Mouse (Mus musculus) C2C12 (cell line): ENCODE results near the gene Adgra3. TPM values are rescaled to one million over a fixed set of nuclear protein-coding genes. Genes with fewer than 3 reads are reported as not detected.

ENCODE experiments used
- H3K27me3 ChIP-seq: one replicate; pipeline ENCODE4 v1.6.1; 2011; ENCODE audit not compliant: control insufficient read depth, insufficient read depth, insufficient read length
- H3K36me3 ChIP-seq: one replicate; pipeline ENCODE4 v1.6.1; 2011; ENCODE audit not compliant: control insufficient read depth, insufficient read depth
- H3K4me3 ChIP-seq: one replicate; pipeline ENCODE4 v1.5.1; 2011; ENCODE audit warnings: mild to moderate bottlenecking, control low read depth; ENCODE audit not compliant: poor library complexity, insufficient read depth, severe bottlenecking
- H3K79me2 ChIP-seq: one replicate; pipeline ENCODE4 v1.6.1; 2011; ENCODE audit not compliant: control insufficient read depth, insufficient read depth
- H3K79me3 ChIP-seq: one replicate; pipeline ENCODE4 v1.6.1; 2011; ENCODE audit warnings: low read depth, control low read depth
- H3ac ChIP-seq: one replicate; pipeline ENCODE3; 2011; ENCODE audit warnings: low read depth; ENCODE audit not compliant: control insufficient read depth, insufficient read length
- CEBPB ChIP-seq: IDR thresholded peaks from one replicate; pipeline ENCODE4 v1.6.1; 2011; ENCODE audit warnings: low read depth, mild to moderate bottlenecking, control low read depth, moderate library complexity
- CTCF ChIP-seq: IDR thresholded peaks from one replicate; pipeline ENCODE4 v1.5.1; 2011; ENCODE audit not compliant: control insufficient read depth, insufficient read depth, insufficient read length
- FOSL1 ChIP-seq: IDR thresholded peaks from one replicate; pipeline ENCODE4 v1.8.0; 2011; ENCODE audit warnings: mild to moderate bottlenecking, low read length; ENCODE audit not compliant: poor library complexity, insufficient read depth, severe bottlenecking
- MAX ChIP-seq: IDR thresholded peaks from one replicate; pipeline ENCODE4 v1.6.1; 2011; ENCODE audit warnings: mild to moderate bottlenecking, control low read depth
- MYOD1 ChIP-seq: IDR thresholded peaks from one replicate; pipeline ENCODE4 v1.6.1; 2011; ENCODE audit warnings: low read depth; ENCODE audit not compliant: control insufficient read depth, insufficient read length
- MYOG ChIP-seq: IDR thresholded peaks from one replicate; pipeline ENCODE4 v1.6.1; 2011; ENCODE audit not compliant: control insufficient read depth, insufficient read length; ENCODE audit errors: extremely low read depth
- USF1 ChIP-seq: IDR thresholded peaks from one replicate; pipeline ENCODE4 v1.6.1; 2011; ENCODE audit warnings: low read depth, mild to moderate bottlenecking, control low read depth, moderate library complexity
- polyA plus RNA-seq: library from polyadenylated mRNA; unstranded; fragments of >200 nt; fragmentation: generic; extraction: Trizol; gene quantifications from one replicate; pipeline ENCODE4 v1.2.1, GENCODE M21; 2012; ENCODE audit warnings: missing spikeins

The Adgra3 gene
- polyA plus RNA-seq, 1 experiment, result 28.9 TPM

DNA sequence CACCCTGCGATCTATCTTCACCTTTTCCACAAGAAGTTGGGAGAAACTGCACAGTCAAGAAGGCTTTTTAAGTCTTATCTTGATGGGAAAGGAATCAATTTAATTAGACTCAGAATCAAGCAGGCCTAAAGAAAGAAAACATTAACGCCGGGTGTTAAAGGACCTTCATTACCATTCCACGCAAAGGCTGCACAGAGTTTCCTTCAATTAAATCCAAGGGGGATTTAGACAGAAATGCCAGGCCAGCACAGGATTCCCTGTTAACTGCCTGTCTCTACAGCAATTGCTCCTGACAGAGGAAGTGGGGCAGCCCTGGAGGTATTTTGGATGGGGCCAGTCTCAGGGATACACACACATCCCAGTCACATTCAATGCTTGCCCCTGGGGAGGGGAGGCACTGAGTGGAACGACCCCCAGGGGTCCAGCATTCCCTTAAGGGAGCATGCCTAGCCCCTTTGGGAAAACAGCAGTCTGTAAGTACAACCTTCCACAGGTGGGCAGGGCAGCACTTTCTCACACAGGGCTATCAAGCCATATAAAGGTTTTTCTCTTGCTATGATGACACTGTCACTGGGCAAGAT lies 10.4 kb downstream of the Adgra3 start:
- H3K79me2 ChIP-seq, result peaks cover 81% of the 10 kb centered on the region
- peaks cover 4% of the 10 kb centered on the region for H3K36me3 ChIP-seq
- no peak overlapping the region for H3K4me3 ChIP-seq
- TF ChIP-seq USF1 (no peak), MAX (no peak), MYOD1 (no peak), CEBPB (no peak), CTCF (no peak), MYOG (no peak), FOSL1 (no peak)
- peaks cover 44% of the 10 kb centered on the region for H3K79me3 ChIP-seq
- no peaks in the 10 kb centered on the region for H3K27me3 ChIP-seq
- no peak overlapping the region for H3ac ChIP-seq

GRCm38 (mm10) chr5:50045180-50045579 lies 13.6 kb downstream of the Adgra3 start:
- Histone ChIP-seq H3K79me2 (peaks cover 79% of the 10 kb centered on the region), H3K79me3 (peaks cover 44% of the 10 kb centered on the region), H3K36me3 (no peaks in the 10 kb centered on the region), H3K4me3 (no peak overlapping the region), H3K27me3 (no peaks in the 10 kb centered on the region), H3ac (no peak overlapping the region)
- TF ChIP-seq USF1 (no peak), FOSL1 (no peak), MYOG (no peak), MAX (no peak), CEBPB (no peak), CTCF (no peak), MYOD1 (no peak)

DNA sequence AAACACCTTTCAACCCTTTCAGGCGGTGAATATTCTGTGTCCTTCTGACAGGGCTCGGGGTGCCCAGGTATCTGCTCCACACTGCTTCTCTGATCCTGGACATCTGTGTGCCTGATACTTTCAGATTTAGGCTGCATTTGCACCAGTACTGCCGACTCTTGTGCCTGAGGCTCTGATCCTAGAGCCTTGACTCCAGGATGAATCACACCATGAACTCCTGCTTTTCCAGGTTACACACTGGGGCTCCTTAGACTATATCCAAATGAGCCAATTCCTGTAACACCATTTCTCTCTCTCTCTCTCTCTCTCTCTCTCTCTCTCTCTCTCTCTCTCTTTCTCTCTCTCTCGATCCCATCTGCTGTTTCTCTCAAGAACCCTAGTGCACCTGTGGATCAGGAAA lies 15.1 kb downstream of the Adgra3 start:
- Histone ChIP-seq H3K4me3 (no peak overlapping the region), H3K79me3 (peaks cover 54% of the 10 kb centered on the region), H3ac (no peak overlapping the region), H3K36me3 (no peaks in the 10 kb centered on the region), H3K27me3 (no peaks in the 10 kb centered on the region), H3K79me2 (peaks cover 83% of the 10 kb centered on the region)
- TF ChIP-seq CTCF, result no peak
- no peak for TF ChIP-seq CEBPB
- TF ChIP-seq MYOD1, result no peak
- no peak for TF ChIP-seq FOSL1
- no peak for TF ChIP-seq MYOG
- TF ChIP-seq USF1, result no peak

- Histone ChIP-seq H3K79me2 (peaks cover 83% of the 10 kb centered on the region), H3K36me3 (no peaks in the 10 kb centered on the region), H3K27me3 (no peaks in the 10 kb centered on the region), H3K79me3 (peaks cover 55% of the 10 kb centered on the region), H3K4me3 (no peak overlapping the region), H3ac (no peak overlapping the region)
- TF ChIP-seq CTCF (no peak), CEBPB (no peak), MAX (no peak), FOSL1 (no peak), MYOD1 (no peak), MYOG (no peak), USF1 (no peak)
Observed at GRCm38 (mm10) chr5:50042274-50042943, 16.4 kb downstream of the Adgra3 start.

DNA sequence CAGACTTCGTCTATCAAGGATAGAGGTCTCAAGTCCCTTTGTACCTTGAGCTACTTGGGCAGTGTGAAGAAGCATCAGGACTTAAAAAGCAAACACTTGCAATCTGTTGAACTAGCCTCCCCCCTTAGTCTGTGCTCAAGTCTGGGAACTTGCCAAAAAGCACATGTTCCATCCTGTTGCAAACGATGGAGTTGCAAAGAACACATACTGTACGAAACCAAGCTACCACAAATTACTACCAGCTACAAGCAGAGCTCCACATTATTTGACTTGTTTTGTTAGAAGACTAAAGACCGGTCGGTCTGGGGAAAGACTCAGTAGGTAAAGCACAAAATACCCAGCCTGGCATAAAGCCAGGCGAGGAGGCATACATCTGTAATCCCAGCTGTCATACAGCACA lies 19.3 kb downstream of the Adgra3 start:
- Histone ChIP-seq H3K79me3 (peaks cover 64% of the 10 kb centered on the region), H3K27me3 (no peaks in the 10 kb centered on the region), H3K36me3 (no peaks in the 10 kb centered on the region), H3K4me3 (no peak overlapping the region), H3ac (no peak overlapping the region), H3K79me2 (peaks cover 98% of the 10 kb centered on the region)
- TF ChIP-seq FOSL1 (no peak), CTCF (no peak), USF1 (no peak), MAX (no peak), MYOD1 (no peak), MYOG (no peak), CEBPB (no peak)
